Mouse (Mus musculus) hindbrain, embryonic 13.5 days (tissue): ENCODE measurements at regions not wholly inside any gene's neighbourhood (a gene's known extent, or its start where the extent isn't known, plus 50 kb on each side); places are given as distances from the start of the nearest gene placed in this dataset.

ENCODE experiments used
- ATAC-seq: fragments of 200-750 bp; cut with Nextera tagmentation; 2 replicates; pipeline ENCODE4 v1.8.0; 2017; ENCODE audit warnings: moderate TSS enrichment; ENCODE audit not compliant: low FRiP score
- H3K27ac ChIP-seq: fragments of 300-500 bp; sonication (generic); 2 replicates; pipeline ENCODE4 v1.5.1; 2015; ENCODE audit warnings: inconsistent platforms, mild to moderate bottlenecking, moderate library complexity
- H3K27me3 ChIP-seq: fragments of 300-500 bp; sonication (generic); 2 replicates; pipeline ENCODE4 v1.6.1; 2015; ENCODE audit warnings: mild to moderate bottlenecking, inconsistent platforms
- H3K36me3 ChIP-seq: fragments of 300-500 bp; sonication (generic); 2 replicates; pipeline ENCODE4 v1.6.1; 2015; ENCODE audit warnings: mild to moderate bottlenecking, inconsistent platforms
- H3K4me1 ChIP-seq: fragments of 300-500 bp; sonication (generic); replicated peaks from 2 replicates; pipeline ENCODE4 v1.6.1; 2015; ENCODE audit warnings: inconsistent platforms
- H3K4me2 ChIP-seq: fragments of 300-500 bp; sonication (generic); 2 replicates; pipeline ENCODE4 v1.6.1; 2015; ENCODE audit warnings: inconsistent platforms, mild to moderate bottlenecking, moderate library complexity
- H3K4me3 ChIP-seq: fragments of 300-500 bp; sonication (generic); 2 replicates; pipeline ENCODE4 v1.5.1; 2015; ENCODE audit warnings: mild to moderate bottlenecking, inconsistent platforms
- H3K9ac ChIP-seq: fragments of 300-500 bp; sonication (generic); 2 replicates; pipeline ENCODE4 v1.6.1; 2015; ENCODE audit warnings: mild to moderate bottlenecking, inconsistent platforms
- H3K9me3 ChIP-seq: fragments of 300-500 bp; sonication (generic); 2 replicates; pipeline ENCODE4 v1.6.1; 2016; ENCODE audit warnings: inconsistent platforms
- WGBS: fragments of 180-500 bp; shearing (Covaris S2); methylation state at CpG from one replicate; pipeline ENCODE4 v1.1.7; 2015; 5-methylcytosine and 5-hydroxymethylcytosine counted together

- Histone ChIP-seq H3K4me2 (no peak overlapping the region), H3K4me1 (peaks cover 20% of the 10 kb centered on the region), H3K27me3 (no peaks in the 10 kb centered on the region), H3K9me3 (no peaks in the 10 kb centered on the region), H3K36me3 (no peaks in the 10 kb centered on the region), H3K4me3 (no peak overlapping the region), H3K9ac (no peak overlapping the region), H3K27ac (peak overlapping the region; percentile 64)
- peak; percentile 72 for ATAC-seq
- 63% methylated on average over 11 of the region's 11 CpGs for WGBS
These were observed 255.4 kb downstream of the Gm11361 start for GRCm38 (mm10) chr13:28512573-28513334.

- ATAC-seq = no peak
- H3K4me3 ChIP-seq = no peak overlapping the region
- peaks cover 15% of the 10 kb centered on the region for H3K4me1 ChIP-seq
- H3K36me3 ChIP-seq = no peaks in the 10 kb centered on the region
- no peaks in the 10 kb centered on the region for H3K27me3 ChIP-seq
- H3K9ac ChIP-seq = no peak overlapping the region
- no peak overlapping the region for H3K4me2 ChIP-seq
- 55% methylated on average over 2 of the region's 2 CpGs for WGBS
- no peaks in the 10 kb centered on the region for H3K9me3 ChIP-seq
- H3K27ac ChIP-seq = no peak overlapping the region
These were observed 250.9 kb downstream of the Gm11361 start for GRCm38 (mm10) chr13:28508184-28508583.

GRCm38 (mm10) chr13:28507783-28508182, 250.5 kb downstream of the Gm11361 start:
- H3K4me1 ChIP-seq = peaks cover 13% of the 10 kb centered on the region
- H3K27ac ChIP-seq = 0 out of 2 replicates have a peak overlapping the region, but pooled peaks have one; percentile 18
- no peak for ATAC-seq
- H3K4me3 ChIP-seq = no peak overlapping the region
- H3K27me3 ChIP-seq = no peaks in the 10 kb centered on the region
- WGBS = 77% methylated on average over 5 of the region's 5 CpGs
- no peak overlapping the region for H3K9ac ChIP-seq
- H3K4me2 ChIP-seq = no peak overlapping the region
- H3K36me3 ChIP-seq = no peaks in the 10 kb centered on the region
- H3K9me3 ChIP-seq = no peaks in the 10 kb centered on the region

GRCm38 (mm10) chr13:28504340-28504739, 247.0 kb downstream of the Gm11361 start:
- Histone ChIP-seq H3K36me3 (no peaks in the 10 kb centered on the region), H3K27ac (no peak overlapping the region), H3K4me3 (no peak overlapping the region), H3K9me3 (no peaks in the 10 kb centered on the region), H3K4me1 (peaks cover 8% of the 10 kb centered on the region), H3K9ac (no peak overlapping the region), H3K4me2 (no peak overlapping the region), H3K27me3 (no peaks in the 10 kb centered on the region)
- no peak for ATAC-seq
- 90% methylated on average over 3 of the region's 3 CpGs for WGBS

- no peak overlapping the region for H3K9ac ChIP-seq
- no peaks in the 10 kb centered on the region for H3K9me3 ChIP-seq
- H3K4me3 ChIP-seq = no peak overlapping the region
- no peaks in the 10 kb centered on the region; the same call in 1 of the 2 replicates for H3K4me1 ChIP-seq
- H3K36me3 ChIP-seq = no peaks in the 10 kb centered on the region
- H3K27me3 ChIP-seq = no peaks in the 10 kb centered on the region
- no peak for ATAC-seq
- WGBS = 78% methylated on average over 2 of the region's 2 CpGs
- H3K4me2 ChIP-seq = no peak overlapping the region
- H3K27ac ChIP-seq = no peak overlapping the region
These were observed 244.8 kb downstream of the Gm11361 start for GRCm38 (mm10) chr13:28502171-28502570.

- Histone ChIP-seq H3K27ac (no peak overlapping the region), H3K36me3 (no peaks in the 10 kb centered on the region), H3K9me3 (no peaks in the 10 kb centered on the region), H3K27me3 (no peaks in the 10 kb centered on the region), H3K9ac (no peak overlapping the region), H3K4me1 (no peaks in the 10 kb centered on the region; the same call in 1 of the 2 replicates), H3K4me3 (no peak overlapping the region), H3K4me2 (no peak overlapping the region)
- whole genome bisulfite sequencing = 91% methylated on average over 6 of the region's 6 CpGs
- ATAC-seq = no peak
These were observed 243.4 kb downstream of the Gm11361 start for GRCm38 (mm10) chr13:28500697-28501096.

GRCm38 (mm10) chr13:28497483-28497882, 240.2 kb downstream of the Gm11361 start:
- H3K4me1 ChIP-seq = no peaks in the 10 kb centered on the region
- no peak for ATAC-seq
- WGBS = 93% methylated on average over 4 of the region's 4 CpGs

GRCm38 (mm10) chr13:28492015-28492414, 234.7 kb downstream of the Gm11361 start:
- no peak for ATAC-seq
- Histone ChIP-seq H3K4me1 (no peaks in the 10 kb centered on the region), H3K4me3 (no peak overlapping the region), H3K27me3 (no peaks in the 10 kb centered on the region), H3K9me3 (no peaks in the 10 kb centered on the region), H3K36me3 (no peaks in the 10 kb centered on the region), H3K9ac (no peak overlapping the region), H3K27ac (no peak overlapping the region), H3K4me2 (no peak overlapping the region)
- WGBS = 90% methylated on average over 2 of the region's 2 CpGs

More at GRCm38 (mm10) chr13:28497483-28497882, 240.2 kb downstream of the Gm11361 start:
- Histone ChIP-seq H3K27me3 (no peaks in the 10 kb centered on the region), H3K4me2 (no peak overlapping the region), H3K9ac (no peak overlapping the region), H3K4me3 (no peak overlapping the region), H3K27ac (no peak overlapping the region), H3K9me3 (no peaks in the 10 kb centered on the region), H3K36me3 (no peaks in the 10 kb centered on the region)

- H3K9me3 ChIP-seq = no peaks in the 10 kb centered on the region
- WGBS = 72% methylated on average over 3 of the region's 3 CpGs
These were observed 226.4 kb downstream of the Gm11361 start for GRCm38 (mm10) chr13:28483727-28484126.

GRCm38 (mm10) chr13:28481224-28481965, 224.1 kb downstream of the Gm11361 start:
- ATAC-seq = peak; percentile 87

More at GRCm38 (mm10) chr13:28483727-28484126, 226.4 kb downstream of the Gm11361 start:
- Histone ChIP-seq H3K4me1 (peaks cover 13% of the 10 kb centered on the region), H3K4me2 (no peak overlapping the region), H3K36me3 (no peaks in the 10 kb centered on the region), H3K9ac (no peak overlapping the region), H3K27me3 (no peaks in the 10 kb centered on the region), H3K27ac (no peak overlapping the region), H3K4me3 (no peak overlapping the region)
- ATAC-seq = no peak

GRCm38 (mm10) chr13:28466151-28466550, 208.8 kb downstream of the Gm11361 start:
- no peak overlapping the region for H3K9ac ChIP-seq
- no peak for ATAC-seq
- no peaks in the 10 kb centered on the region for H3K36me3 ChIP-seq
- H3K4me2 ChIP-seq = no peak overlapping the region
- WGBS = 89% methylated on average over 2 of the region's 2 CpGs
- no peaks in the 10 kb centered on the region for H3K27me3 ChIP-seq
- no peak overlapping the region for H3K27ac ChIP-seq
- no peaks in the 10 kb centered on the region for H3K4me1 ChIP-seq
- H3K9me3 ChIP-seq = no peaks in the 10 kb centered on the region
- H3K4me3 ChIP-seq = no peak overlapping the region

More at GRCm38 (mm10) chr13:28481224-28481965, 224.1 kb downstream of the Gm11361 start:
- H3K4me1 ChIP-seq = peaks cover 13% of the 10 kb centered on the region
- H3K27me3 ChIP-seq = no peaks in the 10 kb centered on the region
- peak overlapping the region; percentile 55; the same call in 1 of the 2 replicates for H3K27ac ChIP-seq
- no peak overlapping the region for H3K9ac ChIP-seq
- H3K4me2 ChIP-seq = no peak overlapping the region
- WGBS = 51% methylated on average over 7 of the region's 7 CpGs
- H3K4me3 ChIP-seq = no peak overlapping the region
- 0 out of 2 replicates have a peak, but pooled peaks cover under 1% of the 10 kb centered on the region for H3K36me3 ChIP-seq
- no peaks in the 10 kb centered on the region for H3K9me3 ChIP-seq

GRCm38 (mm10) chr13:28465187-28465880, 208.0 kb downstream of the Gm11361 start:
- H3K27ac ChIP-seq = 0 out of 2 replicates have a peak overlapping the region, but pooled peaks have one; percentile 25
- H3K36me3 ChIP-seq = no peaks in the 10 kb centered on the region
- no peaks in the 10 kb centered on the region for H3K9me3 ChIP-seq
- no peaks in the 10 kb centered on the region for H3K27me3 ChIP-seq
- WGBS = 64% methylated on average over 2 of the region's 2 CpGs
- ATAC-seq = no peak
- 0 out of 2 replicates have a peak, but pooled peaks cover 1% of the 10 kb centered on the region for H3K4me1 ChIP-seq
- no peak overlapping the region for H3K4me3 ChIP-seq
- H3K4me2 ChIP-seq = no peak overlapping the region
- H3K9ac ChIP-seq = no peak overlapping the region
